Mouse (Mus musculus) inflammation-experienced regulatory T-cells, adult 16 weeks (primary cell): Measurements from ENCODE around the gene Ate1. TPM values are rescaled to one million over a fixed set of nuclear protein-coding genes. Genes with fewer than 3 reads are reported as not detected.

Experiments used
- polyA plus RNA-seq: library from polyadenylated mRNA; unstranded; fragments of 100-300 nt; shearing (Covaris generic); gene quantifications from one replicate; pipeline ENCODE4 v1.2.1, GENCODE M21; 2017

The Ate1 gene
- polyA plus RNA-seq, result 65.9 TPM

DNA sequence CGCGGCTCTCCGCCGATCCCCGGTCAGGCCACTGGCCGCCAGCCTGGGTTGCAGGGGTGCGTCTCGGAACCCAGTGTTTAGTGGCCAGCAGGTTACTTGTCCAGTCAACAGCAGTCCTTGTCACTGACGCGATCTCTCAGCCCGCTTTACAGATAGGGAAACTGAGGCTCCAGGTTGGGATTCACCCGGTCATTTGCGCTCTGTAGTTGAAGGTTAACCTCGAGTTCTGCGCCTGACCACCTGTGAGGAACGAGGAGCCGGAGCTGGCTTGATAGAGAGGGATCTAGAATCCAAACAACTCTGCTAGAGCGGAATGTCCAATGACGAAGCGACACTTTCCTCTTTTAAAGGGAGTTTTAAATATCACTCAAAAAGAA lies at the start of gene Ate1:
TSS of gene Ate1 (minus strand) at position 321 of the 377 bp plus-strand sequence.

Other genes starting within 250 kb of the Ate1 start
- 13.5 TPM for gene Nsmce4a, start 52.7 kb upstream of the Ate1 start, polyA plus RNA-seq
- 9.9 TPM for gene Tacc2, start 57.1 kb upstream of the Ate1 start, polyA plus RNA-seq